Mouse (Mus musculus) E14TG2a.4 (cell line): ENCODE data around the gene Atp6ap2.
A peak's percentile ranks its signal among the peaks of the same experiment; 100 is the strongest.

Experiments
- H3K27me3 ChIP-seq: 2 replicates; pipeline ENCODE4 v1.6.1; 2014; ENCODE audit warnings: low read length, control low read depth; ENCODE audit not compliant: insufficient read depth
- H3K36me3 ChIP-seq: 2 replicates; pipeline ENCODE4 v1.6.1; 2014; ENCODE audit warnings: low read length, control low read depth; ENCODE audit not compliant: insufficient read depth
- H3K4me1 ChIP-seq: replicated peaks from 2 replicates; pipeline ENCODE4 v1.6.1; 2014; ENCODE audit warnings: low read depth, low read length, control low read depth
- H3K4me3 ChIP-seq: replicated peaks from 2 replicates; pipeline ENCODE4 v1.5.1; 2014; ENCODE audit warnings: mild to moderate bottlenecking, low read length
- H3K9me3 ChIP-seq: 2 replicates; pipeline ENCODE4 v1.6.1; 2014; ENCODE audit warnings: low read length, control low read depth
- CTCF ChIP-seq: conservative IDR thresholded peaks from 2 replicates; pipeline ENCODE4 v1.5.1; 2014; ENCODE audit warnings: low read length
- NANOG ChIP-seq: IDR thresholded peaks from 2 replicates; pipeline ENCODE4 v1.6.1; 2014; ENCODE audit warnings: borderline replicate concordance, low read length, mixed read lengths
- POU5F1 ChIP-seq: IDR thresholded peaks from 2 replicates; pipeline ENCODE4 v1.6.1; 2014; ENCODE audit warnings: low read length, borderline replicate concordance

Gene Atp6ap2

GRCm38 (mm10) chrX:12587192-12587957 lies at the start of gene Atp6ap2:
TSS of gene Atp6ap2 (plus strand) at chrX:12587801.
- TF ChIP-seq CTCF, result no peak
- TF ChIP-seq NANOG, result no peak
- no peak for TF ChIP-seq POU5F1
- Histone ChIP-seq H3K4me1 (peaks cover 16% of the 10 kb centered on the region), H3K36me3 (0 out of 2 replicates have a peak, but pooled peaks cover 9% of the 10 kb centered on the region)

GRCm38 (mm10) chrX:12544417-12544816 lies 43.2 kb upstream of the Atp6ap2 start:
- Histone ChIP-seq H3K36me3 (no peaks in the 10 kb centered on the region), H3K9me3 (no peaks in the 10 kb centered on the region), H3K4me3 (no peak overlapping the region), H3K4me1 (peaks cover 11% of the 10 kb centered on the region), H3K27me3 (no peaks in the 10 kb centered on the region)
- no peak for TF ChIP-seq POU5F1
- no peak for TF ChIP-seq NANOG
- TF ChIP-seq CTCF, result no peak

More at GRCm38 (mm10) chrX:12587192-12587957, at the start of gene Atp6ap2:
- Histone ChIP-seq H3K27me3 (no peaks in the 10 kb centered on the region), H3K9me3 (no peaks in the 10 kb centered on the region), H3K4me3 (peak within 1 kb of the TSS; percentile 90)

GRCm38 (mm10) chrX:12557086-12557485 lies 30.5 kb upstream of the Atp6ap2 start:
- Histone ChIP-seq H3K9me3 (no peaks in the 10 kb centered on the region), H3K36me3 (no peaks in the 10 kb centered on the region), H3K27me3 (no peaks in the 10 kb centered on the region), H3K4me1 (no peaks in the 10 kb centered on the region), H3K4me3 (no peak overlapping the region)
- TF ChIP-seq CTCF, result no peak

- H3K27me3 ChIP-seq, result no peaks in the 10 kb centered on the region
- H3K9me3 ChIP-seq, result no peaks in the 10 kb centered on the region
- no peaks in the 10 kb centered on the region for H3K36me3 ChIP-seq
- no peaks in the 10 kb centered on the region for H3K4me1 ChIP-seq
- no peak overlapping the region for H3K4me3 ChIP-seq
- TF ChIP-seq POU5F1, result no peak
- TF ChIP-seq NANOG, result no peak
- no peak for TF ChIP-seq CTCF
Measured at GRCm38 (mm10) chrX:12571407-12571806, 16.2 kb upstream of the Atp6ap2 start.

- Histone ChIP-seq H3K4me1 (no peaks in the 10 kb centered on the region), H3K9me3 (no peaks in the 10 kb centered on the region), H3K27me3 (no peaks in the 10 kb centered on the region), H3K36me3 (no peaks in the 10 kb centered on the region), H3K4me3 (no peak overlapping the region)
- TF ChIP-seq POU5F1 (no peak), CTCF (no peak), NANOG (no peak)
Measured at GRCm38 (mm10) chrX:12577936-12578335, 9.7 kb upstream of the Atp6ap2 start.

- Histone ChIP-seq H3K27me3 (no peaks in the 10 kb centered on the region), H3K4me1 (no peaks in the 10 kb centered on the region)
- TF ChIP-seq NANOG (no peak), CTCF (no peak), POU5F1 (no peak)
Measured at GRCm38 (mm10) chrX:12578339-12578868, 9.2 kb upstream of the Atp6ap2 start.

GRCm38 (mm10) chrX:12583261-12583660 lies 4.3 kb upstream of the Atp6ap2 start:
- Histone ChIP-seq H3K4me3 (no peak overlapping the region), H3K27me3 (no peaks in the 10 kb centered on the region), H3K4me1 (0 out of 2 replicates have a peak, but pooled peaks cover 3% of the 10 kb centered on the region), H3K36me3 (no peaks in the 10 kb centered on the region), H3K9me3 (no peaks in the 10 kb centered on the region)
- TF ChIP-seq CTCF (no peak), POU5F1 (no peak), NANOG (no peak)

More at GRCm38 (mm10) chrX:12578339-12578868, 9.2 kb upstream of the Atp6ap2 start:
- Histone ChIP-seq H3K9me3 (no peaks in the 10 kb centered on the region), H3K4me3 (no peak overlapping the region), H3K36me3 (no peaks in the 10 kb centered on the region)

- H3K4me3 ChIP-seq, result peak overlapping the region; percentile 90
- TF ChIP-seq CTCF, result no peak
- TF ChIP-seq POU5F1, result no peak
- no peak for TF ChIP-seq NANOG
- no peaks in the 10 kb centered on the region for H3K9me3 ChIP-seq
- no peaks in the 10 kb centered on the region for H3K27me3 ChIP-seq
- H3K36me3 ChIP-seq, result 0 out of 2 replicates have a peak, but pooled peaks cover 9% of the 10 kb centered on the region
- peaks cover 18% of the 10 kb centered on the region for H3K4me1 ChIP-seq
Measured at GRCm38 (mm10) chrX:12587958-12588355, 356 bp downstream of the Atp6ap2 start.

GRCm38 (mm10) chrX:12591401-12591943 lies 3.9 kb downstream of the Atp6ap2 start:
- TF ChIP-seq NANOG, result no peak
- no peak for TF ChIP-seq CTCF
- TF ChIP-seq POU5F1, result no peak

More at GRCm38 (mm10) chrX:12591401-12591943, 3.9 kb downstream of the Atp6ap2 start:
- Histone ChIP-seq H3K27me3 (no peaks in the 10 kb centered on the region), H3K4me3 (no peak overlapping the region), H3K36me3 (peaks cover 24% of the 10 kb centered on the region), H3K4me1 (peaks cover 29% of the 10 kb centered on the region), H3K9me3 (no peaks in the 10 kb centered on the region)
